Mouse (Mus musculus): ENCODE measurements around the gene Lrig2.

Gene Lrig2

GRCm38 (mm10) chr3:104367912-104368311, 143.8 kb downstream of the Lrig2 start:
- DNase-seq (ENCODE audit: low spot score in 2 of 2), result no peak

GRCm38 (mm10) chr3:104361814-104362213, 149.9 kb downstream of the Lrig2 start:
- DNase-seq (ENCODE audit: low spot score in 2 of 2), result no peak

- DNase-seq (ENCODE audit: low spot score in 2 of 2), result peak in 1 of 2 experiments; percentile 42
Observed at GRCm38 (mm10) chr3:104360325-104360724, 151.4 kb downstream of the Lrig2 start.

- no peak for DNase-seq (ENCODE audit: low spot score in 2 of 2)
Observed at GRCm38 (mm10) chr3:104359225-104360135, 152.2 kb downstream of the Lrig2 start.

- DNase-seq (ENCODE audit: low spot score in 2 of 2), result no peak
Observed at GRCm38 (mm10) chr3:104358747-104359146, 153.0 kb downstream of the Lrig2 start.

GRCm38 (mm10) chr3:104356106-104356505, 155.6 kb downstream of the Lrig2 start:
- no peak for DNase-seq (ENCODE audit: low spot score in 2 of 2)

- no peak for DNase-seq (ENCODE audit: low spot score in 2 of 2)
Observed at GRCm38 (mm10) chr3:104353884-104354283, 157.8 kb downstream of the Lrig2 start.

GRCm38 (mm10) chr3:104352358-104353060, 159.2 kb downstream of the Lrig2 start:
- DNase-seq (ENCODE audit: low spot score in 2 of 2), result no peak

GRCm38 (mm10) chr3:104350253-104350945, 161.3 kb downstream of the Lrig2 start:
- DNase-seq (ENCODE audit: low spot score in 2 of 2), result no peak

- peak; percentile 22 to 29 for DNase-seq (ENCODE audit: low spot score in 2 of 2)
Observed at GRCm38 (mm10) chr3:104349847-104350228, 161.9 kb downstream of the Lrig2 start.

GRCm38 (mm10) chr3:104349203-104349846, 162.4 kb downstream of the Lrig2 start:
- DNase-seq (ENCODE audit: low spot score in 2 of 2), result no peak
